Mouse (Mus musculus) CD4-positive, CD25-positive, alpha-beta regulatory T cell, adult 2 months (primary cell): Measurements from ENCODE around the gene Kiss1r.

Experiments used
- DNase-seq: peaks from one replicate; pipeline ENCODE4 v3.0.0-alpha.2; 2012; ENCODE audit warnings: low read depth, low spot score

Gene Kiss1r

GRCm38 (mm10) chr10:79897316-79898245 is 19.2 kb upstream of the Kiss1r start:
- DNase-seq = peak; percentile 67

GRCm38 (mm10) chr10:79900951-79901410 is 15.8 kb upstream of the Kiss1r start:
- DNase-seq = peak; percentile 25

GRCm38 (mm10) chr10:79906712-79907111 is 10.1 kb upstream of the Kiss1r start:
- DNase-seq = no peak

GRCm38 (mm10) chr10:79907415-79907814 is 9.4 kb upstream of the Kiss1r start:
- no peak for DNase-seq

GRCm38 (mm10) chr10:79908167-79909091 is 8.3 kb upstream of the Kiss1r start, which contains the start of gene Med16:
Gene Med16, minus strand, starts transcription at chr10:79908923.
- peak; percentile 98 for DNase-seq

GRCm38 (mm10) chr10:79909092-79909922 is 7.5 kb upstream of the Kiss1r start:
- no peak for DNase-seq

GRCm38 (mm10) chr10:79910556-79910955 is 6.2 kb upstream of the Kiss1r start, which contains the start of gene Gm26602:
Gene Gm26602, plus strand, starts transcription at chr10:79910856.
- no peak for DNase-seq

- DNase-seq = no peak
Observed at GRCm38 (mm10) chr10:79912412-79912811, 4.4 kb upstream of the Kiss1r start.

GRCm38 (mm10) chr10:79914131-79914947 is 2.4 kb upstream of the Kiss1r start:
- DNase-seq = no peak

- no peak for DNase-seq
Observed at GRCm38 (mm10) chr10:79914948-79915596, 1.7 kb upstream of the Kiss1r start.

- no peak for DNase-seq
Observed at GRCm38 (mm10) chr10:79916081-79916480, 690 bp upstream of the Kiss1r start.

- no peak for DNase-seq
Observed at GRCm38 (mm10) chr10:79917532-79918100, 845 bp downstream of the Kiss1r start.

- DNase-seq = no peak
Observed at GRCm38 (mm10) chr10:79918231-79919078, 1.7 kb downstream of the Kiss1r start.

GRCm38 (mm10) chr10:79919251-79919849 is 2.6 kb downstream of the Kiss1r start:
- peak; percentile 59 for DNase-seq

- no peak for DNase-seq
Observed at GRCm38 (mm10) chr10:79920056-79920890, 3.5 kb downstream of the Kiss1r start.

- DNase-seq = no peak
Observed at GRCm38 (mm10) chr10:79920958-79921535, 4.3 kb downstream of the Kiss1r start, which contains the start of gene R3hdm4. Gene R3hdm4, minus strand, starts transcription at chr10:79921208.

GRCm38 (mm10) chr10:79921572-79921971 is 4.8 kb downstream of the Kiss1r start:
- DNase-seq = no peak
